Mouse (Mus musculus): ENCODE measurements around the gene Clrn2. TPM values are rescaled to one million over a fixed set of nuclear protein-coding genes. Genes with fewer than 3 reads are reported as not detected.
A peak's percentile ranks its signal among the peaks of the same experiment; 100 is the strongest.
"Not testable (repeated sequence)": the region's sequence is repeated elsewhere in the genome, so short reads cannot be mapped to it uniquely, and the experiment has no call there.

The Clrn2 gene
- polyA plus RNA-seq, 1 experiment from 2014 or later = not detected

DNA sequence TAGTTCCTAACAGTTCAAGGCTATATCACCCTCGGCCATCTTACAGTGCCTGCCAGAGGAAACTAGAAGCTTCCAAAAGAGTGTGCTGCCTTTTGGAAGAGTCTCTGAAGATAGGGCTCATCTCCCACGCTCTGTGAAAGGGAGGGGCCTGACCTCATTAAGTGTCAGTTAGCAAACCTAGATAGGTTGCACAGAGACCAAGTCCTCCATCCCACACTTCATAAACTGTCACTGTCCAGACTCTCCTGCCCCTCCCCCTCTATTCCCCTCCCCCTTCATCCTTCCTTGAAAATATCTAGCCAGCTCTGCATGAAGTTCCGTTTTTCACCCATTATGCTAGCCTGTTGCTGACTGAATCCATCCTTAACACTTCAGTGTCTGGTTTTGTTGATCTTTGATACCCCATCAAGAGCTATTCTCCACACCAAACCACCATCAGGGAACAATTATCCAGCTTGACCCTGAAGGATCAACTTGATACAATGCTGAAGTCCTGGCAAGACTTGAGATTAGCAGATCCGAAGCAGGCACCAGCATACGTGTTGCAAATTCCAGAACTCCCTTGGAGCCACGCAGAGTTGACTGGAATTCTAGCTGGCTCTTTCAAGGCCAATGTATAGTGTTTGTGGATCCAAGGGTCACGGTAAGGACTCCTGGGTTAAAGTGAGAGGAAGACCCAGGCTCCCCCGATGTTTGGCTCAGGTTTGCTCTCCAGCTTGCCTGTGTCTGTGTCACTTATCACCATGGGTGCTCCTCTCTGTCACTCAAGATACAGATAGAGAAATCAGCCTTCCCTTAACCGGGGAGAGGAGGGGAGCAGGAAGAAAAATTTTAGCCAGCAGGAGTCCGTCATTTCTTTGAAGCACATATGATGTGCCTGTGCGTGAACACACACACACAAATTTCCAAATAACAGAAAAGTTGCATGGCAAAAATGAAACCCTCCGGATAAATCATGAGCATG, 31.4 kb upstream of the Clrn2 start:
- Histone ChIP-seq H3K27me3 (ENCODE audit: insufficient read depth, low read length) (no peaks in the 10 kb centered on the region), H3K4me2 (ENCODE audit: low read depth, low read length) (no peak overlapping the region), H3K36me3 (replicated peaks; ENCODE audit: insufficient read depth, low read length) (no peaks in the 10 kb centered on the region), H3K9me3 (ENCODE audit: low read length) (no peaks in the 10 kb centered on the region), H3K27ac (ENCODE audit: low read depth) (no peak overlapping the region), H3K4me1 (ENCODE audit: insufficient read depth) (peaks cover 3% of the 10 kb centered on the region; the same call in 1 of the 2 replicates), H3K9ac (replicated peaks) (no peak overlapping the region), H3K4me3 (ENCODE audit: low read depth, low read length) (no peak overlapping the region)
- ATAC-seq (no peak), DNase-seq (no peak)
- WGBS (ENCODE audit: insufficient replicate concordance) = 55% methylated on average over 12 of the region's 12 CpGs
- TF ChIP-seq CTCF (IDR thresholded peaks at IDR 0.05; ENCODE audit: low read depth) (no peak), EP300 (IDR thresholded peaks at IDR 0.05; ENCODE audit: low read depth) (no peak)

DNA sequence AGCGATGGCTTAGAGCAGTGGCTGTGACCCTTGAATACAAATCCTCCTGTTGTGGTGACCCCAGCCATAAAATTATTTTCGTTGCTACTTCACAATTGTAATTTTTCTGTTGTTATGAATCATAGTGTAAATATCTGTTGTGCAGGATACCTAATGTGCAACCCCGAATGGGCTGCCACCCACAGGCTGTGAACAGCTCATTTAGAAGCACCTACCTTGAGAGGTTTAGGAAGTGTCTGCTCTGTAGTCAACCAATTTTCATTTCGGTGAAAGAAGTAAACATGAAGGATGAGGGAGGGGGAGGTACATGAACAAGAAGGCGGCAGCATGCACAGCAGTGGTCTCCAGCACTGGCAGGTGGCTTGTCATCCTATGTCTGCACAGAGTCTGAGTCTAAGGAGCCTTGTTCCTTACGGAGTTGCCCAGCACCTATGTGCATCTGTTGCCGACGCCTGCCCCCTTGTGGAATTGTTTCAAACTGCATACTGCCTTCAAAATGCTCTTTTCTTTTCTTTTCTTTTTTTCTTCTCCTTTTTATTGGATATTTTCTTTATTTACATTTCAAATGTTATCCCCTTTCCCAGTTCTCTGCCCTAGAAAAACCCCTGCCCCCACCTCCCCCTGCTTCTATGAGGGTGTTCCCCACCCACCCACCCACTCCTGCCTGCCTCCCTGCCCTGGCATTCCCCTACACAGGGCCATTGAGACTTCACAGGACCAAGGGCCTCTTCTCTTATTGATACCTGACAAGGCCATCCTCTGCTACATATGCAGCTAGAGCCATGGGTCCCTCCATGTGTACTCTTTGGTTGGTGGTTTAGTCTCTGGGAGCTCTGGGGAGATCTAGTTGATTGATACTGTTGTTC, 29.3 kb upstream of the Clrn2 start:
- DNase-seq = peak; percentile 59
- H3K27ac ChIP-seq (ENCODE audit: low read depth) = no peak overlapping the region
- no peak for TF ChIP-seq EP300 (IDR thresholded peaks at IDR 0.05; ENCODE audit: low read depth)
- TF ChIP-seq CTCF (IDR thresholded peaks at IDR 0.05; ENCODE audit: low read depth) = peak; percentile 81
- H3K9ac ChIP-seq (replicated peaks) = no peak overlapping the region
- H3K4me3 ChIP-seq (ENCODE audit: low read depth, low read length) = no peak overlapping the region
- peaks cover 3% of the 10 kb centered on the region; the same call in 1 of the 2 replicates for H3K4me1 ChIP-seq (ENCODE audit: insufficient read depth)
- no peaks in the 10 kb centered on the region for H3K36me3 ChIP-seq (replicated peaks; ENCODE audit: insufficient read depth, low read length)
- H3K9me3 ChIP-seq (ENCODE audit: low read length) = no peaks in the 10 kb centered on the region
- H3K4me2 ChIP-seq (ENCODE audit: low read depth, low read length) = no peak overlapping the region
- WGBS (ENCODE audit: insufficient replicate concordance) = 33% methylated on average over 8 of the region's 8 CpGs
- no peaks in the 10 kb centered on the region for H3K27me3 ChIP-seq (ENCODE audit: insufficient read depth, low read length)
- ATAC-seq = peak; percentile 31; the same call in 1 of the 2 replicates

DNA sequence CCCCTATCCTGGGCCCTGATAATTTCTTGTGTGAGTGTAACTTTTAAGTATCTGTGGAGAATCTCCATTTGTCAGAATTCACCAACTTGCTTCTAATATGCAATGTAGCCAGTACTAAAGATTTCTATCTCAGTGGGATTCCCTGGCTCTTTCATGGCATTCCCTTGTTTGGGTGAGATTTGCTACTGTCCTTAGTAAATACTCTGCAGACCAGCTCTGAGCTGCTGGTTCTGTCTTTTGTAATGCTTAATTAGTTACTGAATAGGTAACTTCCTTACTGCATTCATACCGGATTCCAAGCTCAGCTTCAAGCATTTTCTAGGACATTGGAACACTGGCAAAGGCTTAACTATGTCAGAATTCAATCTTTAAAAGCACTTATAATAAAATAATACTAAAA, 27.8 kb upstream of the Clrn2 start:
- not testable (repeated sequence) for H3K9ac ChIP-seq (replicated peaks); H3K27ac ChIP-seq (ENCODE audit: low read depth); H3K4me2 ChIP-seq (ENCODE audit: low read depth, low read length); H3K27me3 ChIP-seq (ENCODE audit: insufficient read depth, low read length); H3K36me3 ChIP-seq (replicated peaks; ENCODE audit: insufficient read depth, low read length); H3K4me3 ChIP-seq (ENCODE audit: low read depth, low read length); H3K4me1 ChIP-seq (ENCODE audit: insufficient read depth); ATAC-seq; H3K9me3 ChIP-seq (ENCODE audit: low read length); DNase-seq
- 67% methylated on average over 1 of the region's 1 CpGs for WGBS (ENCODE audit: insufficient replicate concordance)

DNA sequence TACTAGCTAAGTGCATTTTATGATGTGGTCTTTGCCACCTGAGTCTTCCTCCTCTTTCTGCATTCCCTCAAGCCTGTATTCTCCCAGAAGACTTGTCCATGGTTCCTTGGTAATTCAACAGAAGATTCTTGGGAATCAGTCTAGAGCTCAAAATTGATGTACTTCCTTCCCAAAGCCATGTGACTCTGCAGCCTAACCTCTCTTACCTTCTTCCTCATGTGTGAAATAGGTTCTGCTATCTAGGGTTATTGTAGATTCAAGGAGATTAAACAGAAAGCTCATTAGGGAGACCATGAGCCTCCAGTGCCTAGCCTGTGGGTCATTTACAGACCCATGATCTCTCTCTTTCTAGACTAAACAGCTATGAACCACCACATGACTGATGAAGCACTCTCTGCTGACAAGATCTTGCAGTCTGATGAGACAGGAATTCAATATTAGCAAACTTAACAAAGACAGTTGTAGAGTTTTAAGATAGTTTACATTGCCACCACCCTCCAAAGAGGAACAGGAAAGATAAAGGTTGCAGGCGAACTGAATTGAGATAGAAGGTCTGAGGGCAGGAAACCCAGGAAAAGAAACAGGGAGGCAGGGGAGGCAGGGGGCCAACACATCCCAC, 27.0 kb upstream of the Clrn2 start:
- peaks cover 3% of the 10 kb centered on the region; the same call in 1 of the 2 replicates for H3K4me1 ChIP-seq (ENCODE audit: insufficient read depth)
- TF ChIP-seq CTCF (IDR thresholded peaks at IDR 0.05; ENCODE audit: low read depth) = no peak
- no peak for TF ChIP-seq EP300 (IDR thresholded peaks at IDR 0.05; ENCODE audit: low read depth)
- ATAC-seq (no peak), DNase-seq (no peak)
- 29% methylated on average over 1 of the region's 1 CpGs for WGBS (ENCODE audit: insufficient replicate concordance)
- H3K4me2 ChIP-seq (ENCODE audit: low read depth, low read length) = no peak overlapping the region
- no peak overlapping the region for H3K9ac ChIP-seq (replicated peaks)
- H3K4me3 ChIP-seq (ENCODE audit: low read depth, low read length) = no peak overlapping the region
- H3K36me3 ChIP-seq (replicated peaks; ENCODE audit: insufficient read depth, low read length) = no peaks in the 10 kb centered on the region
- no peaks in the 10 kb centered on the region for H3K27me3 ChIP-seq (ENCODE audit: insufficient read depth, low read length)
- H3K27ac ChIP-seq (ENCODE audit: low read depth) = no peak overlapping the region
- no peaks in the 10 kb centered on the region for H3K9me3 ChIP-seq (ENCODE audit: low read length)

DNA sequence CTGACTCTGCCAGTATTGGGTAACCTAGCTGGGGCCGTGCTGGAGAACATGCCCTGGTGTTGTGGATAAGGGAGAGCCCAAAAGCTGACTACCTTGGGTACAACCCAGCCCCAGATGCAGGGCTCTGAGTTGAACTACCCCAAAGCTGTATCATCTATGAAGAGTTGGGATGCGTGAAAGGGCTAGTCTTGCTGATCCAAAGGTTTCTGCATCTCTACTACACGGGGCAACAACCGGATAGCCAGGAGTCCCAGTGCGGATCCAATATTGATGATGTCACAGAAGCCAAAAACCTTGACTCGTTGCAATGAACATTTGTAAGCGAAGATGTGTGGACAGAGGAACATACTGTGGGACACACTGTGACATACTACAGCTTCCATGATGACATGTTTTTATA, 25.7 kb upstream of the Clrn2 start:
- TF ChIP-seq EP300 (IDR thresholded peaks at IDR 0.05; ENCODE audit: low read depth) (no peak), CTCF (IDR thresholded peaks at IDR 0.05; ENCODE audit: low read depth) (no peak)
- Histone ChIP-seq H3K9me3 (ENCODE audit: low read length) (no peaks in the 10 kb centered on the region), H3K27me3 (ENCODE audit: insufficient read depth, low read length) (no peaks in the 10 kb centered on the region), H3K4me2 (ENCODE audit: low read depth, low read length) (no peak overlapping the region), H3K4me3 (ENCODE audit: low read depth, low read length) (no peak overlapping the region), H3K4me1 (ENCODE audit: insufficient read depth) (no peaks in the 10 kb centered on the region), H3K36me3 (replicated peaks; ENCODE audit: insufficient read depth, low read length) (no peaks in the 10 kb centered on the region), H3K27ac (ENCODE audit: low read depth) (no peak overlapping the region), H3K9ac (replicated peaks) (no peak overlapping the region)
- ATAC-seq (no peak), DNase-seq (no peak)
- WGBS (ENCODE audit: insufficient replicate concordance) = 84% methylated on average over 7 of the region's 7 CpGs
